Mouse (Mus musculus): ENCODE measurements at regions not wholly inside any gene's neighbourhood (a gene's known extent, or its start where the extent isn't known, plus 50 kb on each side); places are given as distances from the start of the nearest gene placed in this dataset.

GRCm38 (mm10) chr12:78072935-78073334 lies 121.1 kb upstream of the Gm6657 start:
- TF ChIP-seq CTCF (conservative IDR thresholded peaks at IDR 0.05; ENCODE audit: low read length) (no peak), POU5F1 (IDR thresholded peaks at IDR 0.05; ENCODE audit: borderline replicate concordance, low read length) (no peak), NANOG (IDR thresholded peaks at IDR 0.05; ENCODE audit: borderline replicate concordance, low read length) (no peak)

All from E14TG2a.4 (cell line).